Comparison of ENCODE assay signal across 10 mouse cellular contexts in the genomic region with DNA sequence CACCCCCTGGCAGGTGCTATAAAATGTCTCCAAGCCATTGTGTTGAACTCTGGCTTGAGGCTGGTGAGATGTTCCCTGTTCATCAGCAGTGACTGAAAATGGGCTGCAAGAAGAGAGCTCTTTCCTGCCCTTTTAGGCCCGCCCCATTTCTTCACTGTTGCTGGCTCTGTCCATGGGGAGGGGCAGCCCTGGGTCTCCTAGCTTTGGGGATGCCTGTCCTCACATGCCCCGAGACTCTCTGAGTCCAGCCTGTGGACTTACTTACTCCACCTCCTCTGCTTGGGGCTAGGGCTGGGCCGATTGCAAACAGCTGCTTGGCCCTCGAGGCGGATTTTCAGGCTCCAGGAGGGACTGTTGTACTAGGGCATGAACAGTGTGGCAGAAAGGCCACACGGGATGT. TPM values are rescaled to one million over a fixed set of nuclear protein-coding genes. Genes with fewer than 3 reads are reported as not detected.
A peak's percentile ranks its signal among the peaks of the same experiment; 100 is the strongest.
DNase-seq lines count a peak whose midpoint lies in the region.
"Had no signal": no experiment of that assay in that cellular context is flagged by ENCODE, and none has a peak within 500 bp of the region (broad histone marks: within the 10 kb centered on the region; RNA-seq: fewer than 3 reads in every experiment).

No protein-coding gene starts in this region.

- intact Hi-C loops in heart, postnatal 10 days (cut with DNase I): no loop called here

- peak; percentile 47 for DNase-seq in adrenal gland, postnatal 14 days
- DNase-seq in adrenal gland, adult 8-10 months: no peak
- DNase-seq in NIH3T3 (ENCODE audit: low read depth): peak; percentile 68
- DNase-seq in heart, postnatal 10 days: peak; percentile 75 to 76
- DNase-seq in lung, postnatal 10 days: peak; percentile 90
- DNase-seq in layer of hippocampus, postnatal 36 days: no peak
- DNase-seq in adrenal gland, postnatal 25 days: no peak
- DNase-seq in embryo, embryonic 11 days: no peak
- DNase-seq: cerebellum, adult 11 months; thymus, postnatal 14 days had no signal

RNA-seq across cellular contexts. Expression of gene Col5a1, which starts 10.9 kb away (rescaled TPM):
- total RNA-seq in adrenal gland, postnatal 14 days (2021): 73.1 and 76.7 TPM in 2 replicates
- total RNA-seq in adrenal gland, adult 8-10 months (2022): 10 to 100 TPM; 27.1 to 42.7 (median 35.2) TPM
- total RNA-seq in heart, postnatal 10 days (2021): 100 to 1,000 TPM; 157 to 164 TPM
- 1 to 10 TPM; 3.6 to 3.9 TPM for total RNA-seq in layer of hippocampus, postnatal 36 days (2021)
- 60.7 and 62.0 TPM in 2 replicates for total RNA-seq in adrenal gland, postnatal 25 days (2021)

Comparison
In these comparisons a context has a peak if more than half of its experiments do, and no peak if none do; other contexts are left out.
1. DNase-seq: peak in adrenal gland, postnatal 14 days (single experiment), NIH3T3 (single experiment), heart, postnatal 10 days (2 of 2) and lung, postnatal 10 days (single experiment); none in adrenal gland, adult 8-10 months (single experiment), layer of hippocampus, postnatal 36 days (0 of 2), adrenal gland, postnatal 25 days (single experiment) and embryo, embryonic 11 days (single experiment).
2. RNA of gene Col5a1, which starts 10.9 kb away (total RNA-seq): 157 to 164 TPM in heart, postnatal 10 days, 73.1 to 76.7 TPM in adrenal gland, postnatal 14 days, 60.7 to 62.0 TPM in adrenal gland, postnatal 25 days and 27.1 to 42.7 TPM in adrenal gland, adult 8-10 months; 3.6 to 3.9 TPM in layer of hippocampus, postnatal 36 days; every median in the first group is over 4 times any median in the second.